Mouse (Mus musculus) inflammation-experienced regulatory T-cells, adult 6 months (primary cell): ENCODE data around the gene Sult1a1. TPM values are rescaled to one million over a fixed set of nuclear protein-coding genes. Genes with fewer than 3 reads are reported as not detected.

ENCODE experiments used
- polyA plus RNA-seq, 3 experiments: library from polyadenylated mRNA; unstranded; fragments of 100-300 nt; shearing (Covaris generic); gene quantifications; one replicate each; pipeline ENCODE4 v1.2.1; 2017

The Sult1a1 gene
- polyA plus RNA-seq, 3 experiments from 2014 or later = 0.65 TPM; not detected in 2

Other genes starting within 250 kb of the Sult1a1 start
- 10 to 100 TPM; 37.8 to 39.6 (median 38.1) TPM for gene Rabep2, start 247.7 kb downstream of the Sult1a1 start, polyA plus RNA-seq
- under 1 TPM; 0.16 to 0.49 (median 0.29) TPM for gene Atp2a1, start 213.3 kb downstream of the Sult1a1 start, polyA plus RNA-seq
- 10 to 100 TPM; 12.6 to 18.9 (median 13.3) TPM for gene Sh2b1, start 201.0 kb downstream of the Sult1a1 start, polyA plus RNA-seq
- 10 to 100 TPM; 65.5 to 83.5 (median 69.4) TPM for gene Tufm, start 189.1 kb downstream of the Sult1a1 start, polyA plus RNA-seq
- gene Atxn2l, start 173.0 kb downstream of the Sult1a1 start, polyA plus RNA-seq = 10 to 100 TPM; 13.4 to 16.4 (median 14.8) TPM
- 100 to 1,000 TPM; 219 to 232 (median 230) TPM for gene Eif3c, start 110.0 kb downstream of the Sult1a1 start, polyA plus RNA-seq
- gene Apobr, start 91.5 kb downstream of the Sult1a1 start, polyA plus RNA-seq = 1 to 10 TPM in 1 of 3 experiments, under 1 TPM in 1, not detected in 1; 0.23 to 2.3 TPM
- gene Cln3, start 90.6 kb downstream of the Sult1a1 start, polyA plus RNA-seq = 10 to 100 TPM; 25.2 to 57.9 (median 51.4) TPM
- not detected for gene Il27, start 81.5 kb downstream of the Sult1a1 start, polyA plus RNA-seq
- 1 to 10 TPM in 1 of 3 experiments, not detected in 2; 2.2 TPM for gene Nupr1, start 45.6 kb downstream of the Sult1a1 start, polyA plus RNA-seq
- gene Sgf29, start 27.1 kb downstream of the Sult1a1 start, polyA plus RNA-seq = 100 to 1,000 TPM in 1 of 3 experiments, 10 to 100 TPM in 2; 46.5 to 103 (median 70.1) TPM
- gene Bola2, start 19.0 kb upstream of the Sult1a1 start, polyA plus RNA-seq = 100 to 1,000 TPM in 2 of 3 experiments, 10 to 100 TPM in 1; 89.3 to 196 (median 149) TPM
- 10 to 100 TPM; 11.7 to 18.2 (median 13.3) TPM for gene Slx1b, start 19.4 kb upstream of the Sult1a1 start, polyA plus RNA-seq
- gene Coro1a, start 31.4 kb upstream of the Sult1a1 start, polyA plus RNA-seq = 1,000 to 10,000 TPM; 2,119 to 2,488 (median 2,393) TPM
- 10 to 100 TPM; 15.9 to 20.8 (median 17.2) TPM for gene Mapk3, start 83.2 kb upstream of the Sult1a1 start, polyA plus RNA-seq
- gene Gdpd3, start 89.9 kb upstream of the Sult1a1 start, polyA plus RNA-seq = 100 to 1,000 TPM in 2 of 3 experiments, 10 to 100 TPM in 1; 97.0 to 604 (median 276) TPM
- 100 to 1,000 TPM in 1 of 3 experiments, 10 to 100 TPM in 2; 51.9 to 107 (median 70.2) TPM for gene Ypel3, start 100.5 kb upstream of the Sult1a1 start, polyA plus RNA-seq
- 1 to 10 TPM; 2.1 to 3.9 (median 3.7) TPM for gene Tbx6, start 105.1 kb upstream of the Sult1a1 start, polyA plus RNA-seq
- gene Ppp4c, start 116.1 kb upstream of the Sult1a1 start, polyA plus RNA-seq = 100 to 1,000 TPM; 118 to 168 (median 129) TPM
- gene Fam57b, start 121.2 kb upstream of the Sult1a1 start, polyA plus RNA-seq = not detected
- not detected for gene 4930451I11Rik, start 155.2 kb upstream of the Sult1a1 start, polyA plus RNA-seq
- gene Doc2a, start 171.0 kb upstream of the Sult1a1 start, polyA plus RNA-seq = not detected
- gene Hirip3, start 185.5 kb upstream of the Sult1a1 start, polyA plus RNA-seq = 10 to 100 TPM; 11.2 to 19.3 (median 18.2) TPM
- gene Ino80e, start 185.9 kb upstream of the Sult1a1 start, polyA plus RNA-seq = 10 to 100 TPM; 63.0 to 88.4 (median 68.7) TPM
- 10 to 100 TPM; 16.8 to 20.3 (median 19.6) TPM for gene Taok2, start 208.3 kb upstream of the Sult1a1 start, polyA plus RNA-seq
- gene Tmem219, start 246.5 kb upstream of the Sult1a1 start, polyA plus RNA-seq = 10 to 100 TPM; 36.8 to 69.8 (median 47.7) TPM